Mouse (Mus musculus): Measurements from ENCODE around the gene Scfd2. TPM values are rescaled to one million over a fixed set of nuclear protein-coding genes. Genes with fewer than 3 reads are reported as not detected.

Gene Scfd2
- polyA plus RNA-seq, 1 experiment from 2014 or later, result 15.9 TPM

DNA sequence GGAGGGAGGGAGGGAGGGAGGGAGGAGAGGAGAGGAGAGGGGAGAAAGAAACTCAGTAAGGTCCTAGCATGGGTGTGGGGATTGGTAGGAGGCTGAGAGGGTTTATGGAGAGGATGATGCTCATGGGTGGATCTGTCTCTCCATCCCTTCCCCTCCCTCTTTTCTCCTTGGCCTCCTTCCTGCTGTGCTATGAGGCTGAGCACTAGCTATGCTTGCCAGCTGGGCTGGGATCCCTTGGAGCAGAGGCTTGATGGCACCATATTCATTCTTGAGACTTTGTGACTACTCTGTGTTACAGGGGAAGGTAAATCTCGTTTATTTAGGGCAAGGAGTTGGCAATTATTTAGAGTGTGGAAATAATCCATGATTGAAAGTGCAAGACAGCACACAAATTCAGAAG, 302.6 kb downstream of the Scfd2 start:
- ATAC-seq (ENCODE audit: insufficient number of reproducible peaks, low FRiP score, low TSS enrichment, low read depth), result no peak
- H3K4me1 ChIP-seq (ENCODE audit: control insufficient read depth, insufficient read depth, low read length), result 0 out of 2 replicates have a peak, but pooled peaks cover 2% of the 10 kb centered on the region
- no peak for DNase-seq (ENCODE audit: low spot score)
- no peaks in the 10 kb centered on the region for H3K27me3 ChIP-seq (ENCODE audit: control insufficient read depth, insufficient read depth, low read length)
- no peak overlapping the region for H3K4me2 ChIP-seq (ENCODE audit: low read depth, severe bottlenecking)
- 67% methylated on average over 1 of the region's 1 CpGs for WGBS
- H3K27ac ChIP-seq (replicated peaks; ENCODE audit: low read depth, low read length), result no peak overlapping the region
- H3K9ac ChIP-seq (ENCODE audit: low read length), result no peak overlapping the region
- H3K9me3 ChIP-seq (ENCODE audit: control insufficient read depth, low read length), result no peaks in the 10 kb centered on the region
- H3K36me3 ChIP-seq (ENCODE audit: control insufficient read depth, insufficient read depth, low read length), result no peaks in the 10 kb centered on the region
- no peak overlapping the region for H3K4me3 ChIP-seq (ENCODE audit: low read depth, low read length)

- no peak overlapping the region for H3K4me3 ChIP-seq (ENCODE audit: low read depth, low read length)
- no peaks in the 10 kb centered on the region for H3K27me3 ChIP-seq (ENCODE audit: control insufficient read depth, insufficient read depth, low read length)
- no peak overlapping the region for H3K9ac ChIP-seq (ENCODE audit: low read length)
- H3K4me1 ChIP-seq (ENCODE audit: control insufficient read depth, insufficient read depth, low read length), result 0 out of 2 replicates have a peak, but pooled peaks cover 2% of the 10 kb centered on the region
- no peaks in the 10 kb centered on the region for H3K9me3 ChIP-seq (ENCODE audit: control insufficient read depth, low read length)
- ATAC-seq (ENCODE audit: insufficient number of reproducible peaks, low FRiP score, low TSS enrichment, low read depth), result no peak
- WGBS, result 94% methylated on average over 6 of the region's 6 CpGs
- no peak overlapping the region for H3K4me2 ChIP-seq (ENCODE audit: low read depth, severe bottlenecking)
- no peak overlapping the region for H3K27ac ChIP-seq (replicated peaks; ENCODE audit: low read depth, low read length)
- H3K36me3 ChIP-seq (ENCODE audit: control insufficient read depth, insufficient read depth, low read length), result no peaks in the 10 kb centered on the region
- DNase-seq (ENCODE audit: low spot score), result no peak
Observed at GRCm38 (mm10) chr5:74227352-74227751, 304.2 kb downstream of the Scfd2 start.

DNA sequence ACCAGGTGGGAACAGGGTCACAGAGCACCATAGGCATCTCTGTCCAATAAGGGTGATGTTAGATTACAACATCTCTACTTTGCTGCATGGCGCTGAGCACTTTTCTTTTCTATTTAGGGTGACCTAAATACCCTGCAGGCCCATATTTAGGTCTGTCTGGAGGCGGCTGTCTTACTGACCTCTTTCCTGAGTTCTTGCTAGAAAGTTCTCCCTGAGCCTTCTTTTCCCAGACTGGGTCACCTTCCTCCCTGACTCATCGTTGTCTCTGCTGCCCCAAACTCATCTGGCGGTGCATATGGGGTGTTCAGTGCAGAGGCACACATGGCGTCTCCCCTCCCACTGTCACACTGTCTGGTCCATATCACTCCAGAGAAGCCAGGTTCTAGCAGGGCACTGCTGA, 305.4 kb downstream of the Scfd2 start:
- H3K4me3 ChIP-seq (ENCODE audit: low read depth, low read length), result no peak overlapping the region
- DNase-seq (ENCODE audit: low spot score) (no peak), ATAC-seq (ENCODE audit: insufficient number of reproducible peaks, low FRiP score, low TSS enrichment, low read depth) (no peak)
- 91% methylated on average over 5 of the region's 5 CpGs for WGBS
- H3K27me3 ChIP-seq (ENCODE audit: control insufficient read depth, insufficient read depth, low read length), result no peaks in the 10 kb centered on the region
- H3K27ac ChIP-seq (replicated peaks; ENCODE audit: low read depth, low read length), result no peak overlapping the region
- H3K9me3 ChIP-seq (ENCODE audit: control insufficient read depth, low read length), result no peaks in the 10 kb centered on the region
- no peak overlapping the region for H3K9ac ChIP-seq (ENCODE audit: low read length)
- H3K36me3 ChIP-seq (ENCODE audit: control insufficient read depth, insufficient read depth, low read length), result no peaks in the 10 kb centered on the region
- H3K4me2 ChIP-seq (ENCODE audit: low read depth, severe bottlenecking), result no peak overlapping the region
- 0 out of 2 replicates have a peak, but pooled peaks cover 2% of the 10 kb centered on the region for H3K4me1 ChIP-seq (ENCODE audit: control insufficient read depth, insufficient read depth, low read length)

GRCm38 (mm10) chr5:74224480-74224879, 307.1 kb downstream of the Scfd2 start:
- Histone ChIP-seq H3K4me3 (ENCODE audit: low read depth, low read length) (no peak overlapping the region), H3K27me3 (ENCODE audit: control insufficient read depth, insufficient read depth, low read length) (no peaks in the 10 kb centered on the region), H3K4me1 (ENCODE audit: control insufficient read depth, insufficient read depth, low read length) (no peaks in the 10 kb centered on the region), H3K9ac (ENCODE audit: low read length) (no peak overlapping the region), H3K4me2 (ENCODE audit: low read depth, severe bottlenecking) (no peak overlapping the region), H3K9me3 (ENCODE audit: control insufficient read depth, low read length) (no peaks in the 10 kb centered on the region), H3K36me3 (ENCODE audit: control insufficient read depth, insufficient read depth, low read length) (no peaks in the 10 kb centered on the region), H3K27ac (replicated peaks; ENCODE audit: low read depth, low read length) (no peak overlapping the region)
- ATAC-seq (ENCODE audit: insufficient number of reproducible peaks, low FRiP score, low TSS enrichment, low read depth) (no peak), DNase-seq (ENCODE audit: low spot score) (no peak)
- WGBS, result 86% methylated on average over 6 of the region's 6 CpGs

DNA sequence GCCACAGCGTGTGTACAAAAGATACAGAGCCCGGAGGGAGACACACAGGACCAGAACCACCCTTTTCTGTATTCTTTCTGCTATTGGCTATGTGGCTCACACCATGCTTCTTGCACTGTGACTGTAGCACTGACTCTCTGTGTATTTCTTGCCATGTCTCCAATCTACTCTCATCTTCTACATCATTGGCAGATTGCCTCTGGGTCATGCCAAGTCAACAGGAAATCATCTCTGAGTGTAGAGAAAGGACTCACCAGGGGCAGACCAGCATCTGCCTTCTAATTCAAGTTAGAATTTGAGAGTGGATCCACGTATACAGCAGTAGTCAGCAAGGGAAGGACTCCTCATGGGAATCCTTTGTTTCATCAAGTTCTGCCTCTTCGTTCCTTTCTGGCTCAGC, 308.9 kb downstream of the Scfd2 start:
- Histone ChIP-seq H3K4me2 (ENCODE audit: low read depth, severe bottlenecking) (no peak overlapping the region), H3K9ac (ENCODE audit: low read length) (no peak overlapping the region), H3K27me3 (ENCODE audit: control insufficient read depth, insufficient read depth, low read length) (no peaks in the 10 kb centered on the region), H3K4me3 (ENCODE audit: low read depth, low read length) (no peak overlapping the region), H3K9me3 (ENCODE audit: control insufficient read depth, low read length) (no peaks in the 10 kb centered on the region), H3K27ac (replicated peaks; ENCODE audit: low read depth, low read length) (no peak overlapping the region), H3K4me1 (ENCODE audit: control insufficient read depth, insufficient read depth, low read length) (no peaks in the 10 kb centered on the region), H3K36me3 (ENCODE audit: control insufficient read depth, insufficient read depth, low read length) (no peaks in the 10 kb centered on the region)
- ATAC-seq (ENCODE audit: insufficient number of reproducible peaks, low FRiP score, low TSS enrichment, low read depth) (no peak), DNase-seq (ENCODE audit: low spot score) (no peak)
- 86% methylated on average over 4 of the region's 4 CpGs for WGBS

- DNase-seq (ENCODE audit: low spot score) (no peak), ATAC-seq (ENCODE audit: insufficient number of reproducible peaks, low FRiP score, low TSS enrichment, low read depth) (no peak)
- WGBS, result 59% methylated on average over 4 of the region's 4 CpGs
- Histone ChIP-seq H3K36me3 (ENCODE audit: control insufficient read depth, insufficient read depth, low read length) (no peaks in the 10 kb centered on the region), H3K4me3 (ENCODE audit: low read depth, low read length) (no peak overlapping the region), H3K27me3 (ENCODE audit: control insufficient read depth, insufficient read depth, low read length) (no peaks in the 10 kb centered on the region), H3K4me1 (ENCODE audit: control insufficient read depth, insufficient read depth, low read length) (peaks cover 12% of the 10 kb centered on the region), H3K27ac (replicated peaks; ENCODE audit: low read depth, low read length) (no peak overlapping the region), H3K4me2 (ENCODE audit: low read depth, severe bottlenecking) (no peak overlapping the region), H3K9ac (ENCODE audit: low read length) (no peak overlapping the region), H3K9me3 (ENCODE audit: control insufficient read depth, low read length) (no peaks in the 10 kb centered on the region)
Observed at GRCm38 (mm10) chr5:74218524-74218923, 313.0 kb downstream of the Scfd2 start.

DNA sequence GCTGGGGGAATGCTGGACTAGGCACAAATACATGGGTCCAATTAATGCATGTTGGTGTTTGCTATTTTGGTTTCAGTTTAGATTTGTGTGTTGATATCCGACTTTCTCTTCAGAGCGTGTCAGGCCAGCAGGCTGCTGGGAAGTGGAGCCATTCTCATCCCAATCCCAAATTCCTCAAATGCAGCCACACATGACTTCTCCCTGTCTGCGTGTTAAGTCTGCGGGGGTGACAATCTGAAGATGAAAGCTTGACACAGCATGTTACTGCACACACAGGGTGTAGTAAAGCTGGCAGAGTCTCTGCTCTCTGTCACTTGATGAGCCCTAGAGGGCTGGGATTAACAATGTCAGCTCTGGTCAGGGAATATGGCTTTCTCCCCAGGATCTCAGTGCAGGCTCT, 316.4 kb downstream of the Scfd2 start:
- Histone ChIP-seq H3K4me2 (ENCODE audit: low read depth, severe bottlenecking) (peak overlapping the region; percentile 11; the same call in 1 of the 2 replicates), H3K4me1 (ENCODE audit: control insufficient read depth, insufficient read depth, low read length) (peaks cover 12% of the 10 kb centered on the region), H3K9ac (ENCODE audit: low read length) (no peak overlapping the region), H3K27me3 (ENCODE audit: control insufficient read depth, insufficient read depth, low read length) (no peaks in the 10 kb centered on the region), H3K4me3 (ENCODE audit: low read depth, low read length) (no peak overlapping the region), H3K9me3 (ENCODE audit: control insufficient read depth, low read length) (no peaks in the 10 kb centered on the region), H3K27ac (replicated peaks; ENCODE audit: low read depth, low read length) (peak overlapping the region; percentile 85), H3K36me3 (ENCODE audit: control insufficient read depth, insufficient read depth, low read length) (no peaks in the 10 kb centered on the region)
- WGBS, result 18% methylated on average over 4 of the region's 4 CpGs
- DNase-seq (ENCODE audit: low spot score) (no peak), ATAC-seq (ENCODE audit: insufficient number of reproducible peaks, low FRiP score, low TSS enrichment, low read depth) (peak; percentile 45; the same call in 1 of the 2 replicates)

DNA sequence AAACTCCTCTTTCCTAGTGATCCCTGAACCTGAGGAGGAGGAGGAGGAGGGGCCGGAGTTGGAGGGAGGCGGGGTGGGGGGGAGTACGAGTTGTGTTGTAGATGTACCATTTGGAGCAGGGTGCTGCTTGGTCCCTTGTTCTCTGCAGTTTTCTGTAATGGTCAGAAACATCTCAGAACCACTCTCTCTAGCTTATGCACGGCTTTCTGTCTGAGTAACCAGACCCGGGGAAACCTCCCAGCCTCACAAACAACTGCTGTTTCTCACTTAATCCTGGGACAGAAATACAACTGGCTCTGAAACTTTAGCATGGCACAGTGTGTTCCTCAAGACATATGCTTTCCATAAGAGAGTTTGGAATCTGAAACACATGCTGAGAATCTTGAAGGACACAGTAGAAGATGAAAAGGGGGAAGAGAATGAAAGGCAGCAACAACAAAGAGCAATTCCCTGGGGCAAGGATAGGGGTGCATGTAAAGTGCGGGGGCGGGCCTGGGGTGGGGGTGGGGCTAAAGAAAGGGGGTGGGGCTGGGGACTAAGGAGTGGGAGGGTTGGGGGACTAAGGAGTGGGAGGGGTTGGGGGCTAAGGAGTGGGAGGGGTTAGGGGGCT, 317.0 kb downstream of the Scfd2 start:
- peak overlapping the region; percentile 40; the same call in 1 of the 2 replicates for H3K9ac ChIP-seq (ENCODE audit: low read length)
- no peaks in the 10 kb centered on the region for H3K36me3 ChIP-seq (ENCODE audit: control insufficient read depth, insufficient read depth, low read length)
- no peaks in the 10 kb centered on the region for H3K9me3 ChIP-seq (ENCODE audit: control insufficient read depth, low read length)
- peak overlapping the region; percentile 38 for H3K4me2 ChIP-seq (ENCODE audit: low read depth, severe bottlenecking)
- H3K27me3 ChIP-seq (ENCODE audit: control insufficient read depth, insufficient read depth, low read length), result no peaks in the 10 kb centered on the region
- no peak overlapping the region for H3K4me3 ChIP-seq (ENCODE audit: low read depth, low read length)
- H3K27ac ChIP-seq (replicated peaks; ENCODE audit: low read depth, low read length), result peak overlapping the region; percentile 85
- DNase-seq (ENCODE audit: low spot score) (peak; percentile 53), ATAC-seq (ENCODE audit: insufficient number of reproducible peaks, low FRiP score, low TSS enrichment, low read depth) (peak; percentile 57; the same call in 1 of the 2 replicates)
- WGBS, result 0% methylated on average over 7 of the region's 7 CpGs
- H3K4me1 ChIP-seq (ENCODE audit: control insufficient read depth, insufficient read depth, low read length), result peaks cover 12% of the 10 kb centered on the region

GRCm38 (mm10) chr5:74211346-74211745, 320.2 kb downstream of the Scfd2 start:
- DNase-seq (ENCODE audit: low spot score) (no peak), ATAC-seq (ENCODE audit: insufficient number of reproducible peaks, low FRiP score, low TSS enrichment, low read depth) (no peak)
- Histone ChIP-seq H3K9me3 (ENCODE audit: control insufficient read depth, low read length) (no peaks in the 10 kb centered on the region), H3K27me3 (ENCODE audit: control insufficient read depth, insufficient read depth, low read length) (no peaks in the 10 kb centered on the region), H3K27ac (replicated peaks; ENCODE audit: low read depth, low read length) (no peak overlapping the region), H3K4me3 (ENCODE audit: low read depth, low read length) (no peak overlapping the region), H3K4me2 (ENCODE audit: low read depth, severe bottlenecking) (no peak overlapping the region), H3K36me3 (ENCODE audit: control insufficient read depth, insufficient read depth, low read length) (no peaks in the 10 kb centered on the region), H3K4me1 (ENCODE audit: control insufficient read depth, insufficient read depth, low read length) (peaks cover 12% of the 10 kb centered on the region), H3K9ac (ENCODE audit: low read length) (no peak overlapping the region)
- 68% methylated on average over 11 of the region's 11 CpGs for WGBS
